Mouse (Mus musculus) spleen, adult 2 months (tissue): ENCODE results near the gene Gif.

Experiments
- CTCF ChIP-seq: fragments of 200-500 bp; IDR thresholded peaks from 2 replicates; pipeline ENCODE4 v1.5.1; 2011; ENCODE audit warnings: mild to moderate bottlenecking, inconsistent platforms; ENCODE audit not compliant: insufficient read depth, insufficient read length, insufficient replicate concordance; ENCODE audit errors: extremely low read depth
- POLR2A ChIP-seq: fragments of 200-500 bp; IDR thresholded peaks from 2 replicates; pipeline ENCODE4 v1.6.1; 2011; ENCODE audit warnings: low read depth, low read length, inconsistent platforms

- no peak for TF ChIP-seq CTCF
- no peak for TF ChIP-seq POLR2A
These were observed 40.5 kb downstream of the Gif start for GRCm38 (mm10) chr19:11787826-11788225.
